Mouse (Mus musculus) stomach, embryonic 14.5 days (tissue): Measurements from ENCODE around the gene Pdrg1. TPM values are rescaled to one million over a fixed set of nuclear protein-coding genes. Genes with fewer than 3 reads are reported as not detected.

Experiments used
- polyA plus RNA-seq: library from polyadenylated mRNA; unstranded; fragments of >200 nt; fragmentation: Nextera tagmentation; extraction: Ambion mirVana; gene quantifications from 2 replicates; pipeline ENCODE4 v1.2.1, GENCODE M21; 2014

The Pdrg1 gene
- polyA plus RNA-seq, 1 experiment from 2014 or later: 59.7 TPM

Other genes starting within 250 kb of the Pdrg1 start
- gene Bcl2l1, start 183.7 kb downstream of the Pdrg1 start, polyA plus RNA-seq: 79.4 and 82.4 TPM in 2 replicates
- 91.7 and 95.3 TPM in 2 replicates for gene Tpx2, start 167.5 kb downstream of the Pdrg1 start, polyA plus RNA-seq
- not detected in 2 replicates for gene Mylk2, start 104.1 kb downstream of the Pdrg1 start, polyA plus RNA-seq
- gene Foxs1, start 82.2 kb downstream of the Pdrg1 start, polyA plus RNA-seq: 2.7 and 3.3 TPM in 2 replicates
- 0.13 and 0.39 TPM in 2 replicates for gene Dusp15, start 63.7 kb downstream of the Pdrg1 start, polyA plus RNA-seq
- gene Ttll9, start 52.9 kb downstream of the Pdrg1 start, polyA plus RNA-seq: 0.39 and 1.1 TPM in 2 replicates
- 0.13 TPM in 1 of 2 replicates, not detected in the other for gene Xkr7, start 16.4 kb upstream of the Pdrg1 start, polyA plus RNA-seq
- gene Ccm2l, start 50.5 kb upstream of the Pdrg1 start, polyA plus RNA-seq: 1.7 and 2.3 TPM in 2 replicates
- gene Hck, start 93.0 kb upstream of the Pdrg1 start, polyA plus RNA-seq: 4.3 and 4.9 TPM in 2 replicates
- gene Tm9sf4, start 145.9 kb upstream of the Pdrg1 start, polyA plus RNA-seq: 92.1 and 111 TPM in 2 replicates
- 9.3 and 10.4 TPM in 2 replicates for gene Tspyl3, start 210.0 kb upstream of the Pdrg1 start, polyA plus RNA-seq
- gene Plagl2, start 226.0 kb upstream of the Pdrg1 start, polyA plus RNA-seq: 26.6 and 29.0 TPM in 2 replicates
- 12.9 and 13.4 TPM in 2 replicates for gene Pofut1, start 226.1 kb upstream of the Pdrg1 start, polyA plus RNA-seq